Mouse (Mus musculus) yolk sac, embryonic 10.5 days (tissue): ENCODE results near the gene Reep3.
"Not testable (repeated sequence)": the region's sequence is repeated elsewhere in the genome, so short reads cannot be mapped to it uniquely, and the experiment has no call there.

Experiments used
- DNase-seq: peaks from one replicate; pipeline ENCODE4 v3.0.0-alpha.2; 2017; ENCODE audit warnings: low spot score

Reep3 gene

DNA sequence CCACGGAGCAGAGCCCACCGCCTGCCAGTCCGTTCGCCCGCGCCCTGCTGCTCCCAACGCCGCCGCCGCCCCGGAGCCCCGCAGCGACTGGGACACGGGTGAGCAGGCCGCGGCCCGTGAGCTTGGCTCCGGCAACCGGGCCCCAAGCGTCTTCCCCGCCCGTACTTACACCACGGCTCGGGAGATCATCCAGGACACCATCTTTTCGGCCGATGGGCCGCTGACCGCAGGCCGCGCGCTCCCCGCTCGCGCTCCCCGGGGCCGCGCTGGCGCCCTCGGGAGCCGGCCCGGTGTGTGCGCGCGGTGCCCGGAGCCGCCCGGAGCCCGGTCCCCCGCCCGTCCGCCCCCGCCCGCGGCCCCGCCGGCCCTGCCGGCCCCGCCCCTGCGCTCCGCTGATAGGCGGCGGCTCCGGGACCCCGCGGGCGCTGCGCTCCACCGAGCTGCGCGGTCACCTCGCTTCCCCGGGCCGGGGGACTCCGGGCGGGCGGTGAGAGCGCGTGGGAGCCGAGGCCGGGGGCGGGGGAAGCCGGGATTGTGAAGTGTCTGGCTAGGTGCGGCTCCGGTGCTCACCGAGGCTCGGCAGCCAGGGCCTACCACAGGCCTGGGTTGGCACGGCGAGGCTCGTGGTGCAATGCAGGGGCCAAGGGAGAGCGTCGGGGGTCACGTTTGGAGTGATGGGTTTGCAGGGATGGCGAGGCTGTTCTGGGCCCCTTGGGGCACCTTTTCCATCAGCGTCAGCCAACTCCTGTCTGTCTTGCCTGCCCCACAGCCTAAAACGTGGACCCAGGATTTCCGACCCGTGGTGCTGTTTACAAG is at the start of gene Reep3:
Gene Reep3, minus strand, starts transcription at position 325 of the 816 bp plus-strand sequence.
- peak; percentile 72 for DNase-seq

DNA sequence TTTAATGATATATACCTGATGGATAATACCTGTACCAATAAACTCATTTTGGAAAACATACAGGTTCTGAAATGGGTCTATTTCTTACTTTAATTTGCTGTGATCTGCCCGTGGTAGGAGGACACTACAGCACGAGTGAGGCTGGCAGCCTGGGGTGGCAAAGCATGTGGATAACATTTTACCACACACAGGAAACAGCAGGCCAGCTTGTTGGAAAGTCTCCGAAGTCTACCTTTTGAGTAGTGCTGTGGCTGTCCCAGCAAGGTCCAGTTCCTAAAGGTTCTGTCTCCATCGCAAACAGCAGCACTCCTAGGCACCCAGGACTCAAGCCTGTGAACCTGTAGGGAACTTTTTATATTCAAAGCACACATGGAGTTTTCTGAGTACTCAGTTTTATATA is 48.9 kb upstream of the Reep3 start:
- DNase-seq, result no peak

DNA sequence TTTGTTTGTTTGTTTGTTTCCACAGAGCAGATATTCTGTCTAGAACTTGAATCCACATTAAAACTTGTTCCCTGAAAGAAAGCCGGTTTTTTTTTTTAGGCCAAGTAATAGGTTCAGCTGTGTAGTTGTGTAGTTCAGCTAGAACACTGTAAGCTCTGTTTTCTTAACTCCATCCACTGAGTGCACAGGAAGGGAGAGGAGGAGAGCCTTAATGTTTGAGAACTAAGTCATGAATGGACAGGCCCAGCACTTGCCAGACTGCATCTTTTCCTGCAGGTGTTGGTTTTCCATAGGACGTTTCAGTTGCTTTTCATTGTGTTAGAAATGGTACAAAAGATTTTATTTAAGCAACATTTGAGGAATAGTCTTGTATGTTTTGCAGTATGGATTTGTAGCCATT is 47.5 kb upstream of the Reep3 start:
- no peak for DNase-seq

DNA sequence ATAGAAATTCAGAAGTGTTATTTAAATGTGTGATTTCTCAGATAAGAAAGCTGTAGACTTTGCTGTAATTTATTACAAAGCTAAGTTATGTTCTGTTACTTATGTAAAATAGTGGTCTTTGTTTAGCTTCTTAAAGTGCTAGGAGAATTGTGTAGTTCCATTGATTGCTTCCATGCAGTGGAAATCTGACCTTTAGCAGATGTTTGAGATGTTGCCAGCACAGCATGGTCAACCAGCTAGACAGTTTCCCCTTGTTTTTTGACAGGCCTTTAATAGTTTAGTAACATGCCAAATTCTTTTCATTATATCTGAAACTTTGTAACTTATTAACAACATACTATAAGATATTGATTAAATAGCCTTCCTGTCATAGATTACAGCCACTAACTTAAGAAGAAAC is 46.9 kb upstream of the Reep3 start:
- DNase-seq, result no peak

DNA sequence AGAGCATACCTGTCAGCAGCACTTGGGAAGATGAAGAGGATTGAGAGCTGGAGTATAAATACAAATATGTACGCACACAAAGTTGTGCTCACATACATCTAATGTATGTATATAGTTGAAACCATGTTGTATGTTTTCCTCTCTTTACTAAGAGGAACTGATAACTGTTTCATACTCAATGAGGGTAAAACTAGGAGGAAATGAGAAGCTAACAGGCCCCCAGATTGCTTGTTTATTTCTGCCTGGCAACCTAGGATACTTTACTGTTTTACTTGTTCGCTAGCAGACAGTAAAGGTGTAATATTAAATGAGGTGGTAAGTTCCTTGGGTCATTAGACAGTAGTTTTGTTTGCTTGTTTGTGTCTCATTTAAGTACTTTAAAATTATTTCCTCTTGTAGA is 40.7 kb upstream of the Reep3 start:
- DNase-seq, result no peak

DNA sequence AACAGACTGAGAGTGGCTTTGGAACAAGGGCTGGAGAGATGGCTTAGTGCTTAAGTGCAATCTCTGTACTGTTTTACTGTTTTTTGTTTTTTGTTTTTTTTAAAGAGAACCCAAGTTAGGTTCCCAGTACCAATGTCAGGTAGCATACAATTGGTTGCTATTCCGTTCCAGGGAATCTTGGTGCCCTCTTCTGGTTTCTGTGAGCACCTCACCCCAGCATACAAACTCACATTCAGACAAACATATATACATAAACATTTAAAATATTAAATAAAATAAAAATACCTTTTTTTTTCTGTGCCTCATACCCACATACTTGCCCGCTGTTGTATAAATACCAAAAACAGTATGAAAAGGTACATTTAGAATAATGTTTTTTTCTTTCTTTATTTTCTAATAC is 37.6 kb upstream of the Reep3 start:
- DNase-seq, result no peak

DNA sequence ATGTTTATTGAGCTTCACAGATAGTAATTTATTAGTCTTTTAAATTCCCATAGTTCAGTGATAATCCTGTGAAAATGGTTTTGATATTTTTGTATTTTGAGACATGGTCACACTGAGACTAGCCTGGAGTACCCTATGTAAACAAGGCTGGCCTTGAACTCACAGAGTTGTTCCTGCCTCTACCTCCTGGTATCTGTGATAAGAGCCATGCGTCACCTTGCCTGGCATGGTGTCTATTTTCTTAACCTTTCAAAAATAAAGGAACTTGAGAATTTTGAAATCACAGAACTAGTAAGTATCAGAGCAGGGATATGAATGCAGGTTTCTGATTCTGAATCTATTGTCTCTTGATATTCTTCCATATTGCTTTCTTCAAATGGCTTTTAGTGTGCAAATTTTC is 35.0 kb upstream of the Reep3 start:
- DNase-seq, result no peak

DNA sequence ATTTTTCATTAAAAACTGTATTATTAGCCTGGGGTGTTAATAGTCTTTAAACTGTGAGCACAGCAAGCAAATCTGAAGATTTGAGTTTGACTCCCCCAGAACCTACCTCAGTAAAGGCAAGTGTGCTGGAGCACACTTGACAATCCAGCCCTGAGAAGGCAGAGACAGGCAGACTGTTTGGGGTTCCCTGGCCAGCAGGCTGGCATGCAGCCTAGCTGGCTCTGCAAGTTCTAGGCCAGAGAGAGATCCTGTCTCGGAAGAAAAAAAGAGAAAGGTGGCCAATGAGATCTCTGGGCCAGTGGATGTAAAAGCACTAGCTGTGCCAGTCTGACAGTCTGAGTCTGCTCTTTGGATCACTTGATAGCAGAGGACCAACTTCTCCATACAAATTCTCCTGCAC is 32.8 kb upstream of the Reep3 start:
- no peak for DNase-seq

DNA sequence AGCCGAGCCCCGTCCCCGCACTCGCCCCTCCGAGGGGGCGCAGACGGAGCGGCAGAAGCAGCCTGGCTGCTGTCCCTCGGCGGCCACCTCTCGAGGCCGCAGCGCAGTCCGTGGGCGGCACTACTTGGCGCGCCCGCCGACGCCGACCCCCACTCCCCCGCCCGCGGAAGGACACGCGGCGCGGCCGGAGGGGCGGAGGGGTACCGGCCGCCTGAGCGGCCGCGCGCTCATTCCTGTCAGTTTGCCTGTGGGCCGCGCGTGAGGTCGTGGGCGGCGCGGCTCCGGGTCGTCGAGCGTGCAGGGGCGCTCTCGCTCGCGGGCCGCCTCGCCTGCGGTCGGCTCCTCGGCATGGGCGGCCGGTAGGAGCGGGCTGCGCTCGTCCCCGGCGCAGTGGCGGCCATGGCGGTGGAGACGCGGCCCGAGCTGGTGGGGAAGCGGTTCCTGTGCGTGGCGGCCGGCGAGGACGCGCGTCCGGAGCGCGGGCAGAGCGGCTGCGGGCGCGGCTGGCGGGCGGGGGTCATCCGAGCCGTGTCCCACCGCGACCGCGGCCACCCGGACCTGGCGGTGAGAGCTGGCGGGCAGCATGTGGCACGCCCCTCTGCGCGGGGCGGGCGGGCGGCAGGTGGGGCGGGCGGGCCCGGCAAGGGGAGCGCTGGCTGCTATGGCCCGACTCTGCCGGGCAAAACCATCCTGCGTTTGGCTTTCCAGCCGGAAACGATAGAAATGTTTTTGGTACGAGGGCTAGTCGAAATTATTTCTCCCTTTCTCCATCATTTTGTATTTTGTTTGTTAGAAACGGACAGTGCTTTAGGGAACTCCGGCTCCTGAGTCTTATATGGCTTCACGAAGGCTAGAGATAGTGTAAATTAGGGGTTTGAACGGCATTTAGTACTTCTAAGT is 30.4 kb upstream of the Reep3 start:
- DNase-seq, result peak; percentile 50

DNA sequence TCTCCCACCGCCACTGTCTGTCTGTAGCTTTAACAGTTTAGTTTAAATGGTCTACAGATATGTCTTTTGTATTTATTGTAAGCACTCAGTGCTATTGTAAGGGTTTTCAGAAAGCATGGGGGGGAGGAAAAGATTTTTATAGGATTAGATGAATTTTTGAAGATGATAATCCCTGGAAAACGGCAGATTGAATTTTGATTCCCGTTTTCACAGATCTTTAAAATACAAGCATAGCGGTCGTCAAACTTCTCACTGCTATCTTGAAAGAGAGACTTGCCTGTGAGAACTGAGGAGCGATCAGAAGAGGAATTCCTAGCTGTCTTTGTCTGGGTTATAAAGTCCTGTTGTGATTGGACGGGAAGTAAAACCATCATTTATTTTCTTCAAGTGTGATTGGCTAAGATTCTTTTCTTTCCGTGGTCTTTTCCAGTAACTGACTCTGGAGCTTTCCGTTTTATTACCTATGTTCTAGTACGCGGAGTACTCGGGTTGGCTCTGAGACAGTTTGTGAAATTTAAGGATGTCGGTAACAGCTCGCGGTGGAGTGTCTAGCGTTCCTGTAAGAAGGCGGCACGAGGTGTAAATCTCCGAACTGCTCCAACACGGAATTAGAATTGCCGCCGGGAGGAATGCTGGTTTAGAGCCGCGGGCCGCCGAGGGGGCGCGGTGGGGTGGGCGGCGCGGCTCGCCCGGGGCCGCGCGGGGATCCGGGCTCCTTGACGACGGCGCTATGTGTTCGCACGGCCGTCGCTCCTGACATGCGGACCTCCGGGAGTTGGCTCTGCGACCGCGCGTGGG is 29.5 kb upstream of the Reep3 start:
- peak; percentile 63 for DNase-seq

DNA sequence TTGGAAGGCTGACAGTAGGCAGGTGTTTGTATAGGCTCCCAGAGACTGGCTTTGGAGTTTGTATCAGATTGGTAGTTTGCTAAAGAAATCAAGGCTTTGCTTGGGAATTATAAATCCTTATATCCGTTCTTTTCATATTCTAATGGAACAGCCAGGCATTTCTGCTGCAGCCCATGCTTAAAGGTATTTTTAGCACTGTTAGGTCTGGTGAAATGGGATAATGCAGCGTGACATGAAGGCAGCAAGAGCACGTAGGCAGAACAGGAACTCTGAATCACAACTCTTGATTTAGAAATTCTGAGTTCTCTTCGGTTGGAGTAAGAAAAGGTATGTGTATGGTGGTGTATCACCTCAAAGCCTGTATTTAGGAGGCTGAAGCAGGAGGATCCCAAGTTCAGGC is 27.4 kb upstream of the Reep3 start:
- no peak for DNase-seq

DNA sequence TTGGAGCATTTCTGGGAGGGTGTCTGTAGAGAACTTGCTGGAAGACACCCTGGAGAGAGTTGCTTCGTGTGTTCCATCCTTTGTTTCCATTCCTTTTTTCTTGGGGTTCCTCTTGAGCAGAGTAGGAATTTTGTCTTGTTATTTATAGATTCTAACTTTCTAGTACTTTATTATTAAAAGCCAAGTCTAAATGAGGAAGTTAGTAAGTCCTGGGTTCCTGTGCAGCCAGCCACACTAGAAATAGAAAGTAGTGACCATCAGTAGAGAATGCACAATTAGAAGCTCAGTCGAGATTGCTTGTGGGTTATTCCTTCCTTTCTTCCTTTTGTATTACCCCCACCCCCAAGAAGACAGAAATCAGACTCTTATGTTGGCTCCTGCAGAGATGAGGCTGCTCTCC is 27.0 kb upstream of the Reep3 start:
- DNase-seq, result no peak

DNA sequence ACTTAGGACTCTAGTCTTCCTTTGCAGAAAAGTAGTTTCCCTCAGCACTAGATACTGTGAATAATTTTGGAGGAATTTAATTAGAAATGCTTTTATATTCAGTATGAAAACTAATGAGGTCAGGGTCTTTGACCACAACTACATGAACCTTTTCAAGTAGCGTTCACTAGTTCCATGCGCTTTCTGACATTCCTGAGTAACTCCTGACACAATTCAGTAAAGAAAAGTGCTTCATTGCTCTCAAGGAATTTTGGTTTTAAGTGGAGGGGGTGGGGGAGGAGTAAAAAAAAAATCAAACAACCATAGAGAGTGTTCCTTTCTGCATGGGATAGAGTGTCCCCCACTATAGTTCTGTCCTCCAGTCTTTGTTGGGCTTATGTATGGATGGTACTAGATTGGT is 23.9 kb upstream of the Reep3 start:
- DNase-seq, result no peak

DNA sequence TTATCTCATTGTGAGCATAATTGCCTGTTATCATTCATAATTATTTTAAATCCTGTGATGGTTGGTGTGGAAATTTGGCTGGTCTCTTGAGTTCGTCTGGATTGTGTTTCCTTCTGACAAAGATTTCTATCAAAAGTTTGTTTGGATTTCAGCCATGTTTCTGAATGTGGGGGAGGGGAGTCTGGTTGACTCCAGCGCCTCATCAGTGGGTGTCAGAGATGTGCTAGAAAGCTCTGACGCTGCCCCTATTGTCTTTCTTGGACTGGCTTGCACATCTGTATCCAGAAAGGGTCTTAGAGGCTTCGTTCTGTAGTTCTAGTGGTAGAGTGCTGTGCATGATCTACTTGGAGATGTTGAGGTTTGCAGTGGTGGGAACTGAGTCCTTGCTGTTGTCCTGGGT is 23.4 kb upstream of the Reep3 start:
- DNase-seq, result no peak

DNA sequence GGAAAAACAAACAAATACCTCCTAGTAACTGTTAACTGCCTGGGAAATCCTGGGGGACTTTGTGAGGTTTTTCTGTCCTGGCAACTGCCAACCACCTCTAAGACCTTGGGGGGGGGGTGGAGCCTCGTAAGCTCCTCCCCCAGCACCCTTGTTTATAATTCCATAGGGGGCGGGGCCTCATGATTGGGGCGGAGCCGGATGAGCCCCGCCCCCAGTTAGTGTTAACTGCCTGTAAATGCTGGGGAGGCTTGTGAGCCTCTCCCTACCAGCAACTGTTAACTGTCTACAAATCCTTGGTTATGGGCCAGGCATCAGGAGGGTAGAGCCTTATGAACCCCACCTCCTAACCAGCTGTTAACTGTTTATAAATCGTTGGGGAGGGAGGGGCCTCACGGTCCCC is 22.5 kb upstream of the Reep3 start:
- no peak for DNase-seq

DNA sequence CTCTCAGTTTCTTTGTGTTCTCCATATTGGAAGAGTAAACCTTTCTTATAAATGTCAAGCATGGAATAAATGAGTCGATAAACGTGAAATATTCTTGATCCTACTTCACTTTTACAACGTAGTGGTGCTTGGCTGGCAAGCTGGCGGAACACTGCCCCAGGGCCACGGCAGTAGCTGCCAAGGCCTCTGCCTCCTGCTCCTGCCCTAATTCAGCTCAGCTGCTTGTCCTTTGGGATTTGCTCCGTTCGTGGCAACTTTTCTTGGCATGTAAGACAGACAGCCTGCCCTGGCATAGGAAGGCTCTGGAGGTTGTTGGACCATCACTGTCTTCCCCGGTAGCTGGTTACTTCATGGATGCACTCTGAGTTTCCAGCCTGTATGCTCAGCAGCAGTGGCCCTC is 19.5 kb upstream of the Reep3 start:
- no peak for DNase-seq

DNA sequence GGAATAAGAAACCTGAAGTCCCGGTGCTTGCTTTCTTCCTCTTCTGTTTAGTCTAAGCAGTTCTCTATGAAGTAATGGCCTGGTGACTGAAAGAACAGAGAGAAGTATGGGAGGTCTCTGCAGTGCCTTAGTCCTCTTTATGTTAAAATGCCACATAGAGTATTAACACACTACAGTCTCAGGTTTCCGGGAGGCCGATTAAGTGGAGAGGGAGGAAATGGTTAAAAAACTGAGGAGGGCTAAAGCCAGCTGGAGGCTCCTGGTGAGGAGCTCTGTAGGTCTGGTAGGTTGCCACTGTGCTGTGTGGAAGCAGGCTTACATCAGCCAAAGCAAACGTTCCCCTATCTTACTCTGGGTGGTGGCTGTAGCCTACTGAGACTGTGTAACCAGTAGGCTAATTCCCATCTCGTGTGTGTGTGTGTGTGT is 18.9 kb upstream of the Reep3 start:
- DNase-seq, result no peak

DNA sequence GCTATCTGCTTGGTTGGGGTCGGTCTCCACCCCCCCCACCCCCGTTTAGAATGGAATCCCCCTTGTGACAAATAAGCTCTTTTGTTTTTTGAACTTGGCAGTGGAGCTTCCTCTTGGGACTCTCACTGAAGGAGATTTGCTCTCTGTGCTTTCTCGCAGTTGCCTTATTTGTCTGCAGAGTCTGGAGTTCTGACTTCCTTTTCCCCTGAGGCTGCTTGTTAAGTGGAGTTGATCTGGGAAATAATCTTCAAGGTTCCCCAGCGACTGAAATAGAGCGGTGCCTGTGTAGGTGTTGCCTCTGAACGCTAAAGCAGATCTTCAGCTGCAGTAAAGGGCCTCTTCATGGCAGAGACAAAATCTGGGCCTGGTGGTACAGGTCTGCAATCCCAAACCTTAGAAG is 18.4 kb upstream of the Reep3 start:
- DNase-seq, result no peak

DNA sequence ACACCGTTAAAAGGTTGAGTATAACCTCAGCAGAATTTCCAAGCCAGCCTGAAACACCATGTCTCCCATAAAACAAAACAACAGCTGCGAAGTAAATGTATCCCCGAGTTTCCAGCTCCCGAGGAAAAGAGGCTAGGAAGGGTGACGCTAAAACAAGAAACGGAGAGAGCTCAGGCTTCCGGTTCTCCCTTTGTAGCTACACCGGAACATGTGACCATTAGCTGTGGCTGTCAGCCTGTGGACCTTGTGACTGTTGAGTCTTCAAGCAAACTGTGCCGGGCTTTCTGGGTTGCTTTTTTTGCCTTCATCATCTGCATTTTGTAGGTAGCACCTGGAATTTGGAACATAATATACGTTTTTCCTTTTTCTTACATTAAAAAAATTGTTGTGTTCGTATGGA is 17.1 kb upstream of the Reep3 start:
- DNase-seq, result no peak

DNA sequence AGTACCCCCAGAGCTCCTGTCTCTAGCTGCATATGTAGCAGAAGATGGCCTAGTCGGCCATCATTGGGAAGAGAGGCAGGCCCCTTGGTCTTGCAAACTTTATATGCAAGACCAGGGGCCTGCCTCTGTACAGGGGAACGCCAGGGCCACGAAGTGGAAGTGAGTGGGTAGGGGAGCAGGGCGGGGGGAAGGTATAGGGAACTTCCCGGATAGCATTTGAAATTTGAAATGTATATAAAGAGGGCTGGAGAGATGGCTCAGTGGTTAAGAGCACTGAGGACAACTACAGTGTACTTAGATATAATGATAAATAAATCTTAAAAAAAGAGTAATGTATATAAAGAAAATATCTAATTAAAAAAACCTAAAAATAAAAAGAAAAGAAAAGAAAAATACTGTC is 16.2 kb upstream of the Reep3 start:
- DNase-seq, result not testable (repeated sequence)

DNA sequence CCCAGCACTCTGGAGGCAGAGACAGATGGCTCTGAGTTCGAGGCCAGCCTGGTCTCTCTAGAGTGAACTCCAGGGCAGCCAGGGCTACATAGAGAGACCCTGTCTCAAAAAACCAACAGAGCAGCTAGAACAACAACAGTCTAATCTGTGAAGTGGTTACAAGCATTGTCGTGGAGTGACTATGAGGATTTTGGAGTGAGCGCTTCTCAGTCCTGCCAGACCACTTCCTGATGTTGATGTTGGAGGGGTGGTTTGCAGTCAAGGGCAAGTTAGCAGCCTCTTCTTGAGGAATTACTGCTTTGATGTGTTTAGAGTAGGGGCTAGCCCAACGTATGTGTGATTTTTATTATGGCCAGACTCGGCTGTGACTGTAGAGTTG is 15.0 kb upstream of the Reep3 start:
- DNase-seq, result no peak

DNA sequence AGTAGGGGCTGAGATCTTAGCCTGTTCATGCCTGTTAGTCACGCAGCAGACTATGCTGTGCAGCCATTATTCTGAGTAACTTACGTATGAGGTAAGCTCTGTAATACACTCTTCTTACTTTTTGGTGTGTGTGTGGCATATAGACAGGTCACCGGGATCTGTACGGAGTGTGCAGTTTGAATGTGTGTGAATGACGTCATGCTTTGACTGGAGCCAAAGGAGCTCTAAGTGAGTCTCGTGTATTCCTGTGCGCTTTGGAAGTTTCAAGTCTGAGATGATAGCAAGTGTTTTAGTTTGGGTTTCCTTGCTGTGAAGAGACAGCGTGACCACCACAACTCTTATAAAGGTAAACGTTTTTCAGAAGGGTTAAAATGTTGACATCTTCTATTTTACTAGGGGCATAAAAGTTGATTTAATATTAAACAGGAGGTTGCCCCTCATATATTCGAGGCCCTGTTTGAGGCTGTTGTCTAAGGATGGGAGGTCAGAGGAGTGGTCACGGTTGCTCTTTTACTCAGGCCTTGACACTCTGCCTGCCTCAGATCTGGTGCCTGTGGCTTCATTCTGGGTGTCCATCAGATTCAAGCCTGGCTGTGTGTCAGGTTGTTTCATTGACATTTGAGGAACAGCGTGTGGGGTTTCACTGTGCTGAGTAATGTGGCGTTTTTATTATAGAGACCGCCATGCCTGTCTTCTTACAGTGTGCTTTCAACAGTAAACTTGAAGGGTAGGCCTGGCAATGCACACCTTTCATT is 14.5 kb upstream of the Reep3 start:
- no peak for DNase-seq
